Mouse (Mus musculus) right cerebral cortex, postnatal 4 days (tissue): ENCODE measurements around the gene Gm11627.
A peak's percentile ranks its signal among the peaks of the same experiment; 100 is the strongest.
"Not testable (repeated sequence)": the region's sequence is repeated elsewhere in the genome, so short reads cannot be mapped to it uniquely, and the experiment has no call there.

ENCODE experiments used
- DNase-seq: peaks from one replicate; pipeline ENCODE4 v3.0.0-alpha.2; 2022

Gm11627 gene

GRCm38 (mm10) chr11:102558704-102559103 lies 20.6 kb downstream of the Gm11627 start:
- DNase-seq, result no peak

- DNase-seq, result no peak
Observed at GRCm38 (mm10) chr11:102557386-102557785, 21.9 kb downstream of the Gm11627 start.

DNA sequence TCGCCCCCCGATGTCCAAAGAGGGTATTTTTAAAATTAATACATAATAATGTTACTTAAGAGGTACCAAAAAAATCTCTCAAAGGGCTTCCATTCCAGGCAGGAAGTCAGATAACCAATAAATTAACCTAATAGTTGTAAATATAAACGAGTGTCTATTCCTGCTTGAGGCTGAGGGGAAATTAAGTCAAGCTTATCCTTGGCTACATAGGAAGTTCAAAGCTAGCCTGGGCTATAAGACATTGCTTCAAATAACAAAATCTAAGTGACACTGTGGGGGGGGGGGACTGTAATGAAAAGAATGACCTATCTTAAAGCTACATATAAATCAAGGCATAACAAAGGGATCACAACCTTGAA lies 22.6 kb downstream of the Gm11627 start:
- no peak for DNase-seq

DNA sequence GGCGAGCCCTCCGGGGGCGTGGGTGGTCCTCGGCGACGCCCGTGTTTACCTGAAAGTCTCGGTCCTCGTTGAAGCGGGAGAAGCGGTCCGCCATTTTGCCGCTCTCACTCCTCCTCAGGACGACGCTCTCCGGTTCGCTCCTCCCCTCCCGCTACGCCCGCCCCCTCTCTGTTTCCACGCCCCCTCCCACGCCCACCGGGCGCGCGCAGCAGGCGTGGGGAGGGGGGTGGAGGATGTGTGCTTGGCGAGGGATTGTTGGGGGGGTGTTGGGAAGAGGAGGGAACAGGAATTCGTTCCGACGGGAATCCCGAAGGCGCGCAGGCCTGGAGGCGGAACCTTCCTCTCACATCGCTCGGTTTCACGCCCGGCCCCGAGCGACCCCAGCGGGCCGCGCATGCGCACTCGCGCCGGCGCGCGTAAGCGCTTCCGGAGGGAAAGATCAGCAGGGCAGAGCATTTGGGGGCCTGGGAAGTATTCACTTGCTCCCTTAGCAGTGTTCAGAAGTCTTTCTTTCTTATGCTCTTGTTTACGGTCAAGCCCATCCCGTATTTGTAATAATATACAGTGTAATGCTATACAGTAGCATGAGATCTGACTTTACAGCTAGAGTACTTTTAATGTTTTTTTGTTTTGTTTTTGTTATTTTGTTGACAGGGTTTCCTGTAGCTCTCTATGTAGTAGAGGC lies 23.1 kb downstream of the Gm11627 start, which contains the start of gene Gpatch8:
TSS of gene Gpatch8 (minus strand) at position 362 of the 685 bp plus-strand sequence.
- DNase-seq, result peak; percentile 92

DNA sequence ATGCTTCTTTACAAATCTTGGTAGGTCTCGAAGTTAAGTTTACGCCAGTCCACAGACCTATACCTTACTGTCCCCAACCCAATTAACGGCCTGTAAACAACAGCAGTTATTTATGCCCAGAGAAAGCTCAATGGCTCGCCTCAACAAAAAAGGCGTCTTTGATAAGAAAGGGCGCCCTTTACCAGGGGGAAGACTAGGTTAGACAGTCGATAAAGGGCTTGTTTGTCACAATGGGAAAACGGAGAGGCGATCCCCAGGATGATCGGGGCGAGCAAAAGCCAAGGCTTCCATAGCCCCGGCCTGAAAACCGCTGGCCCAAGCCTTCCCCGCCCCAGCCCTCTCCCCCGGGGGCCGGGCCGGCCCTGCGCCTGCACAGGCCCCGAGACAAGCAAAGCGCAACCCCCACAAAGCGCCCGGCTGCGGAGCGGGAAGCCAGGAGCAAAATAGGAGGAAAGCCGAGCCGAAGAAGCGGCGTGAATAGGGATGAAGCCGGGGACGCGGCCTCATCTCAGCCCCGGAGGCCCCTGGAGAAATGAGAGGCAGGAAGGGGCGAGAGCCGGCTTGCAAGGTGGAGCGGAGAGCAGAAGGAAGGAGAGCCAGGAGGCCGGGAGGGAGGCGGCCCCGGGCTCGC lies 23.7 kb downstream of the Gm11627 start:
- no peak for DNase-seq

DNA sequence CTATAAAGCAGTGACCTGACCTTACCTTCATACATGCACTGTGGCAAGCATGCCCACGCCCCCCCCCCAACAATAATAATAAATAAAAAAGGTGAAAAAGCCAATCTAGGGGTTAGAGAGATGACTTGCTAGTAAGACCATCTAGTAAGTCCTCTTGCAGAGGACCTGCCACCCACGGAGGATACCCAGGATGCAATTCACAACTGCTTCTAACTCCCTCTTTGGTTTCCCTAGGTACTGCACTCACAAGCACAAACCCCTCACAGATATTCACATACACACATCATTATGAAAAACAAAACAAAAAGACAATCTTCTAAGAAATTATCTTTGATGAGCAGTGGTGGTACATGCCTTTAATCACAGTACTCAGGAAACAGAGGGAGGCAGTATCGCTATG lies 27.2 kb downstream of the Gm11627 start:
- no peak for DNase-seq

DNA sequence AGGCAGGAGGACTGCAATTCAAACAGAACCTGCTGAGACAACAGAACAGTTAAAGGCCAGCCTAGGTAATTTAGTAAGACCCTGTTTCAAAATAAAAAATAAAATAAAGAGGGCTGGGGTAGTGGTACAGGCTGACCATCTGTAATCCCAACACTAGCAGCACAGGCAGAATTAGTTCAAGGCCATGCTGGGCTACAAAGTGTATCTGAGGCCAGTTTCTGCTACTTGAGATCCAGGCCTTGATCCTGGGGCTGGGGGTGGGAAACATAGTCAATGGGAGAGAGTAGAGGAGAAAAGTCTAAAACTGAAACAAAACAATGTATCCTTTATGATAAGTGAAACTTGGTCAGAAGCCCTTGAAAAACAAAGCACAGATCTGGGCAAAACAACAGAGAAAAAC lies 28.1 kb downstream of the Gm11627 start:
- DNase-seq, result no peak

GRCm38 (mm10) chr11:102541471-102541870 lies 37.8 kb downstream of the Gm11627 start:
- DNase-seq, result no peak

GRCm38 (mm10) chr11:102540286-102540685 lies 39.0 kb downstream of the Gm11627 start:
- DNase-seq, result not testable (repeated sequence)

- DNase-seq, result no peak
Observed at GRCm38 (mm10) chr11:102539690-102540089, 39.6 kb downstream of the Gm11627 start.

DNA sequence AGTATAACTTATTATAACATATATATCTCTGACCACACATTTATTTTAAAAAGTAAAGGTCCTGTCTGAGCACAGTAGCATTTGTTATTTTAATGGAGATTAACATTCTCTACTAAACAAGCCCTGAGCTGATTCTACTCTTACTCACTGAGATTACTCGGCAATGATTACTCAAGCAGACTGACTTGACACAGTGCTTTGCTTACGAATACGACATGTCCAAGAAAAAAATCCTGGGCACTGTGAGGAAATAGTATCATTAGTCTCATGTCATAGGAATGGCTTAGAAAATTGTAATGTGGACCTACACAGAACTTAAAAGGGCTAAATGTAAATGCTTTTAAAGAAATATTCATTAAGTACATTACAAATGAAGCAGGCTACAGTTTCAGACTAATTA lies 43.1 kb downstream of the Gm11627 start:
- DNase-seq, result no peak

DNA sequence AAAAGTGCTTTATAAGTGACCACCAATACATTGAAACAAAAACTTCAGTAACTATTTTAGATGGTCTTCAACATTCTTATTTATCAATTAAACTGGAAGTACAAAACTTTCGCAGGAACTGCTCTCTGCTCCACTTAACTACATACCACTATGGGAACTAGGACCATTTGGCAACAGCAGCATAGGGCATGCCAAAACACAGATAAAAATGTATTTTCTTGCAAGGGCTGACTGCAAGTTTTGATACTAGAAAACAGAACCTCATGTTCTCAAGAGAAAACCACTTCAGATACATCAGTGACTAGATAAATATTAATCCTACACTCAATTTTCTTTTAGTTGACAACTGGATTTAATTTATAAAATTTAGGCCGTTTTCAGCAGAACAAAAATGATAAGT lies 45.2 kb downstream of the Gm11627 start:
- no peak for DNase-seq

DNA sequence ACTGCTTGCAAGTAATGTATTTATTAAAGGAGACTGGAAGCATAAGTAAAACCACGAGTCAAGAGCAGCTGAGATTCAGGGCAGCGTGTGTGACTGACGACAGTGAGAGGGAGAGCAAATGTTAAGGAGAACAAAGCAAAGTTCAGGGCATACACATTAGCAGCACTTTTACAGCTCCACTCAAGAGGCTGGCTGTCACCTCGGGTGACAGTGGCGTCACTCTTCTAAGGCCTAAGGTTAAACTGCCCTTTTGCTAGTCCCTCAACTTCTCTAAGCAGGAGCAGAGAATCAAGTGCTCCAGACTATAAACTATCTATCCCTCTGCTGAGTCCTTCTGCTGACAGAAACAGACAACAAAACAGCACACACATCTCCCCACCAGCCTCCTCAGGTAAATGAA lies 47.8 kb downstream of the Gm11627 start:
- no peak for DNase-seq
